Mouse (Mus musculus): Measurements from ENCODE around the gene Mrpl14.

GRCm38 (mm10) chr17:45707376-45707775, 21.3 kb downstream of the Mrpl14 start:
- TF ChIP-seq CTCF (IDR thresholded peaks at IDR 0.05; ENCODE audit: borderline replicate concordance, control insufficient read depth, extremely low read depth, insufficient read depth, low read length, poor library complexity) (no peak), POLR2A (IDR thresholded peaks at IDR 0.05; ENCODE audit: control insufficient read depth, extremely low read depth, insufficient read depth, low read length, poor library complexity) (no peak)

All from thymus, adult 2 months (tissue).